Mouse (Mus musculus) splenic B cell, adult 2 months (primary cell): Measurements from ENCODE around the gene Ifitm10.
"Not testable (repeated sequence)": the region's sequence is repeated elsewhere in the genome, so short reads cannot be mapped to it uniquely, and the experiment has no call there.

ENCODE experiments used
- DNase-seq: peaks from one replicate; pipeline ENCODE4 v3.0.0-alpha.2; 2011; ENCODE audit warnings: low read depth, low spot score
- H3K27me3 ChIP-seq: 2 replicates; pipeline ENCODE4 v1.6.1; 2012; ENCODE audit warnings: mild to moderate bottlenecking, low read length, moderate library complexity, mixed read lengths; ENCODE audit not compliant: control insufficient read depth, poor library complexity, insufficient read depth, severe bottlenecking
- H3K36me3 ChIP-seq: 2 replicates; pipeline ENCODE4 v1.6.1; 2012; ENCODE audit warnings: mild to moderate bottlenecking, low read length, moderate library complexity, mixed read lengths; ENCODE audit not compliant: control insufficient read depth, poor library complexity, insufficient read depth, severe bottlenecking

The Ifitm10 gene

GRCm38 (mm10) chr7:142296108-142296507 lies 77.4 kb downstream of the Ifitm10 start:
- H3K27me3 ChIP-seq, H3K36me3 ChIP-seq, DNase-seq: not testable (repeated sequence)

DNA sequence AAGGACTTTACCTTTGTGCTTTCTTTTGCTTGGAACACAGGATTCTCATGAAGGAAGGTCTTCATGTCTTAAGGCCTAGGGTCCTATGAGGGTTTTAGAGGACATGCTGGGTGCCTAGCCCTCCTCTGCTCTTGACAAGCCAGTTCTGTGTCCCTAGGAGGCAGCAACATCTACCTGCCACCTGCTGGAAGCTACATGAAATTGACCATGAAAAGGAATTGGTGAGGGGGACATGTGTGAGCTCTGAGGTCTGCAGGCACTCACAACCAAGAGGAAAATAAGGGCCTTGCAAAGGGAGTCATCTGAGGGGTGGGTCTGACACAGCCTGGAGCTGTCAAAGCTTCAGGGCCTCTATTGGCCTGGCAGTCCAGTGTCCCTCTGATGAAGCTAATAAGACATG lies 78.1 kb downstream of the Ifitm10 start:
- Histone ChIP-seq H3K36me3 (no peaks in the 10 kb centered on the region), H3K27me3 (no peaks in the 10 kb centered on the region)
- no peak for DNase-seq

DNA sequence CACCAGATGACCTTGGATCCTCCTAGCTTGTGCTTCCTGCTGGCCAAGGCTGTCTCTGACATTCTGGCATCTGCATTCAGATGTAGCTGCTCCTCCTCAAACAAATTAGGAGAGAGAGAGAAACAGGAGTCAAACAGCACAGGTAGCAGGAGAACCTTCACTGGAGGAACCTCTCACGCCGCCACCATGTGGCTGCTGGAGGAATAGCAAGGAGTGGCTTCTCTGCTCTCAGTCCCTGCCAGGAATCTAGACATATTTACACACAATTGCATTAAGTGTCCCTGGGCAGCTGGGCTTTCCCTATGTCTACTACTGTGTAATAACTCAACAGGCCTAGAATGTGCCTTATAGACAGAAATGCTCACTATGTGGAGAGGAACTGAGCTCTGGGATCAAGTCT lies 79.7 kb downstream of the Ifitm10 start:
- H3K36me3 ChIP-seq, H3K27me3 ChIP-seq: not testable (repeated sequence)
- DNase-seq: peak; percentile 48

DNA sequence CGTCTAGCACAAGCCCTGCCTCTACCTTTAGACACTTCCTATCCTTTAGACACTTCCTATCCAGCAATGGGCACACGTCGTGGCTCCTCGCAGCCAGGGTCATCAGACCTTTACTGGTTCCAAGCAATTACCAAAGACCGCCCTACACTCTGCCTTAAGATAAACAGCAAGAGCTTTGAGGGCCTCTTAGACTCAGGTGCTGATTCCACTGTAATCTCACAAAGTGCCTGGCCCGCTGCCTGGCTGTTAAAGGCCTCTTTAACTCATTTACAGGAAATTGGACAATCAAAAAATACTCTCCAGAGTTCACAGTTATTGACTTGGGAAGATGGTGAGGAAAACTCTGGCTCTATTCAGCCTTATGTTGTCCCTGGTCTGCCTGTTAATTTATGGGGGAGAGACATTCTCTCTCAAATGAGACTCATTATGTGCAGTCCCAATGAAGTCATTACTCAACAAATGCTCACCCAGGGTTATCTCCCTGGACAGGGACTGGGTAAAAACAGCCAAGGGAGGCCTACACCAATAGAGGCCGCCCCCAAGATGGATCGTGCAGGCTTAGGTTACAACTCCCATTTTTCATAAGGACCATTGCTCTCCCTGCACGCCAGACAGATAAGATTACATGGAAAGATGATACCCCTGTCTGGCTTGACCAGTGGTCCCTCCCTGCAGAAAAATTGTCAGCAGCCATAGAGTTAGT lies 87.5 kb downstream of the Ifitm10 start:
- not testable (repeated sequence) for H3K27me3 ChIP-seq, DNase-seq, H3K36me3 ChIP-seq

- DNase-seq: no peak
- Histone ChIP-seq H3K27me3 (no peaks in the 10 kb centered on the region), H3K36me3 (no peaks in the 10 kb centered on the region)
Observed at GRCm38 (mm10) chr7:142285130-142285835, 88.3 kb downstream of the Ifitm10 start.

- Histone ChIP-seq H3K36me3 (no peaks in the 10 kb centered on the region), H3K27me3 (no peaks in the 10 kb centered on the region)
- DNase-seq: peak; percentile 88
Observed at GRCm38 (mm10) chr7:142284615-142285080, 88.9 kb downstream of the Ifitm10 start.

GRCm38 (mm10) chr7:142284023-142284591 lies 89.4 kb downstream of the Ifitm10 start:
- Histone ChIP-seq H3K27me3 (no peaks in the 10 kb centered on the region), H3K36me3 (no peaks in the 10 kb centered on the region)
- DNase-seq: peak; percentile 62

DNA sequence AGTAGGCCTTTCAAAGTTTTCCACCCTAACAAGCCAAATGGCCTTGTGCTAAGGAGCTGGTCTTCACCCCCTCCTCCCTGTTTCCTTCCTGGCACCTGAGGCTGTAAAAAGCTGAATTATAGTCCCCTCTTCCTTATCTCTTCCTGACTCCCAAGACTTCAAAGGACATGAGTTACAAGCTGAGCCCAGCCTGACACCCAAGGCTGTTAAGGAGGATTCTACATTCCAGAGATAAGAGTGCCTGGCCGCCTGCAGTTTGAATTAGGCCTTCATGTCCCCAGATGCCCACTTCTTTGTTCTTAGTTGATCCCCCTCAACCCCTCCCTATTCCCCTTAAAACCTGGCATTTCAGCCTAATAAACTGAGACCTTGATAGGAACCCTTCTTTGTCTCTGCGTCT lies 90.7 kb downstream of the Ifitm10 start:
- DNase-seq, H3K36me3 ChIP-seq, H3K27me3 ChIP-seq: not testable (repeated sequence)

DNA sequence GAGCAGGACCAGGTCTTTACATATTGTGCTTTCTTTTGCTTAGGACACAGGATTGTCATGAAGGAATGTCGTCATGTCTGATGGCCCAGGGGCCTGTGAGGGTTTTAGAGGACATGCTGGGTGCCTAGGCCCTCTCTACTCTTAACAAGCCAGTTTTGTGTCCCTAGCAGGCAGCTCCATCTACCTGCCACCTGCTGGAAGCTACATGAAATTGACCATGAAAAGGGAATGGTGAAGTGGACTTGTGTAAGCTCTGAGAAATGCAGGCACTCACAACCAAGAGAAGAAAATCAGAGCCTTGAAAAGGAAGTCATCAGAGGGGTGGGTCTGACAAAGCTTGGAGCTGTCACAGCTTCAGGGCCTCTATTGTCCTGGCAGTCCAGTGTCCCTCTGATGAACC lies 94.3 kb downstream of the Ifitm10 start:
- not testable (repeated sequence) for H3K36me3 ChIP-seq, H3K27me3 ChIP-seq, DNase-seq

GRCm38 (mm10) chr7:142278183-142278582 lies 95.4 kb downstream of the Ifitm10 start:
- H3K27me3 ChIP-seq, H3K36me3 ChIP-seq: not testable (repeated sequence)
- DNase-seq: peak; percentile 58
